Mouse (Mus musculus) embryonic fibroblast, embryonic 13.5 days (primary cell): ENCODE data around the gene Ecd. TPM values are rescaled to one million over a fixed set of nuclear protein-coding genes. Genes with fewer than 3 reads are reported as not detected.
"Not testable (repeated sequence)": the region's sequence is repeated elsewhere in the genome, so short reads cannot be mapped to it uniquely, and the experiment has no call there.

Source experiments
- H3K27ac ChIP-seq: 2 replicates; pipeline ENCODE4 v1.5.1; 2012; ENCODE audit warnings: low read length, control low read depth, inconsistent platforms; ENCODE audit not compliant: insufficient read depth
- H3K4me1 ChIP-seq: 2 replicates; pipeline ENCODE4 v1.6.1; 2011; ENCODE audit warnings: low read length; ENCODE audit not compliant: control insufficient read depth, insufficient read depth
- H3K4me3 ChIP-seq: 2 replicates; pipeline ENCODE4 v1.5.1; 2011; ENCODE audit warnings: mild to moderate bottlenecking, control low read depth, low read length; ENCODE audit not compliant: insufficient read depth
- CTCF ChIP-seq: IDR thresholded peaks from 2 replicates; pipeline ENCODE4 v1.5.1; 2011; ENCODE audit warnings: mild to moderate bottlenecking, control low read depth, low read length, moderate library complexity, borderline replicate concordance; ENCODE audit not compliant: insufficient read depth
- POLR2A ChIP-seq: IDR thresholded peaks from 2 replicates; pipeline ENCODE4 v1.6.1; 2011; ENCODE audit warnings: low read depth, mild to moderate bottlenecking, control low read depth, low read length, moderate library complexity
- polyA plus RNA-seq: library from polyadenylated mRNA; stranded (reverse); fragments of >200 nt; gene quantifications from 2 replicates; pipeline ENCODE4 v1.2.4, GENCODE M21; 2011; ENCODE audit warnings: low read depth; ENCODE audit not compliant: missing spikeins, insufficient read length

Gene Ecd
- polyA plus RNA-seq, 1 experiment = 38.2 TPM

DNA sequence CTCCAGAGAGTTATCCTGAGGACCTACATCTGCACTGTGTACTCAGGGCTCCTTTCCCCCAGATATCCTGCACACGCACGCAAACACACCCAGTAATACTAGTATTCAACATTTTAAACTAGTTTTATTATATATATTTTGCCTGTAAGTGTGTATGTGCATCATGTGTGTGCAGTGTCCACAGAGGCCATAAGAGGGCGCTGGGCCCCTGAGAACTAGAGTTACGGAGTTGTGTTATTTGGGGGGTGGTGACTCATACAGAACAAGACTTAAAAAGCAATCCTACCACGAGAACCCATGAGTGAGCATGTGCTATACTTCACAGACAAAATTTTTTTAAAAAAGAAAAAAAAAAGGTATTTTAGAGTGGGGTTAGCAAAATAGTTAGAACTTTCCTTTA is 8.5 kb downstream of the Ecd start:
- TF ChIP-seq POLR2A (no peak), CTCF (no peak)
- H3K4me1 ChIP-seq = no peaks in the 10 kb centered on the region
- H3K4me3 ChIP-seq = no peak overlapping the region
- no peak overlapping the region for H3K27ac ChIP-seq

DNA sequence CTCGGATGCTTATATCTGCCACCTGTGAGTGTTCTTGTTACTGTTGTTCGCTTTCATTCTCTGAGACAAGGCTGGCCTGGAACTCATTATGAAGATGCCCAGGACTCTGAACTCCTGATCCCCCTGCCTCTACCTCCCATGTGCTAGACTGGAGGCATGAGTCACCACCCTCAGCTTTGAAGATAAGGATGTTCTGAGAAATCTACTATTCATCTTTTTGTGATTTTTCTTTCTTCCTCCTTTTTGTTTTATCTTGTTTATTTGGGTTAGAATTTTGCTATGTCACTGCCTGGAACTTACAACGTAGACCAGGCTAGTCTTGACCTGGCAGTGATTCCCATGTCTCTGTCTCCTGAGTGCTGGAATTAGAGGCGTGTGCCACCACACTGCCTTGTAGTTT is 16.6 kb downstream of the Ecd start:
- no peak overlapping the region for H3K27ac ChIP-seq
- TF ChIP-seq CTCF (no peak), POLR2A (no peak)

DNA sequence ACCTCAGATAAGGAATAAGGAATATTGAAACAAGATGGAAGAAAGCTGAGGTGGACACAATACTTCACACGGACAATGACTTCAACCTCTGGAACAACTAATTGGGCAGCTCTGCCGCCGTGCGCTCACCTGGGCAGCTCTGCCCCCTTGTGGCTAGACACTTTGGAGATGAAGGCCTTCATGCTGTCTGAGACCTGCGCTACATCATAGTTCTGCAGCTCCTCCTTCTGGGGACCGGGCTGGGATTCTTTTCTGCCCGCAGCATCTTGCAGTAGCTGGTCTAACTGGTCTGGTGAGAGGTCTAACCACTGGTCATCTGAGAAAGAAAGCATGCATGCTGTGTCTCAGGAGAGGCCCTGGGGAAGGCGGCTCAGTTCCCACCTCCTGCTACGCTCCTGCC is 19.4 kb downstream of the Ecd start:
- Histone ChIP-seq H3K27ac (no peak overlapping the region), H3K4me1 (no peaks in the 10 kb centered on the region), H3K4me3 (no peak overlapping the region)
- TF ChIP-seq CTCF (peak; percentile 40; the same call in 1 of the 2 replicates), POLR2A (no peak)

More for the DNA sequence above, 16.6 kb downstream of the Ecd start:
- H3K4me1 ChIP-seq = no peaks in the 10 kb centered on the region
- no peak overlapping the region for H3K4me3 ChIP-seq

DNA sequence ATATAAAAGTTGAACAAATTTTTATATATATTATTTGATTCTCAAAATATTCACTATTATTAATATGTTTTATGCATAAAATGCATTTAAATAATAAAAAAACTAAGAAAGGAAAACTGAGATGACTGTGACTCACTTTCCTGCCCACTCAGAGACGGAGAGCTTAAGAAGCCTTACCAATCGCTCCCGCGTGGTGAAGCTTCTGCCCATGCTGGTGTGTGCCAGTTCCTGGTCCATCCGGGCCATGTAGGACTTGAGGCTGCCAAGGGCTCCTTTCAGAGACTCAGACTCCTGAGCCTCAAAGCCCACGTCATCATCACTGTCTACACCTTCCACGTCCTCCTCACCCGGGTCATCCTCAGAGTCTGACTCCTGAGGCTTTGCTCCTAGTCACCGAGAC is 23.7 kb downstream of the Ecd start:
- TF ChIP-seq CTCF = no peak
- no peak for TF ChIP-seq POLR2A
- H3K27ac ChIP-seq = no peak overlapping the region
- no peaks in the 10 kb centered on the region for H3K4me1 ChIP-seq
- no peak overlapping the region for H3K4me3 ChIP-seq

DNA sequence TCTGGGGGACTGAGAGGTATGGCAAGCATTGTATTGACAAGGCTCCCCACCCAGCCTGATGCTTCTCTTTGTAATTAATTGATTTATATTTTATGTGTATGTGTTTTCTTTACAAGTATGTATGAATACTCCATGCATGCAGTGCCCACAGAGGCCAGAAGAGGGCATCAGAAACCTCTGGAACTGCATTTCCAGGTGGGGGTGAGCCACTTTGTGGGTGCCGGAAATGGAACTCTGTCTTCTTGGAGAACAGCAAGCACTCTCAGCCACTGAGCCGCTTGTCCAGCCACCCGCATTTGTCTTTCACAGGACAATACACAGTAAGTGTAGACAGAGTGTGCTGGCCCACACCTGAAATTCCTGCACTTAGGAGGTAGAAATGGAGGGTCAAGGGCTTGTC is 28.5 kb downstream of the Ecd start:
- Histone ChIP-seq H3K4me1 (no peaks in the 10 kb centered on the region), H3K27ac (no peak overlapping the region), H3K4me3 (no peak overlapping the region)
- TF ChIP-seq CTCF (no peak), POLR2A (no peak)

DNA sequence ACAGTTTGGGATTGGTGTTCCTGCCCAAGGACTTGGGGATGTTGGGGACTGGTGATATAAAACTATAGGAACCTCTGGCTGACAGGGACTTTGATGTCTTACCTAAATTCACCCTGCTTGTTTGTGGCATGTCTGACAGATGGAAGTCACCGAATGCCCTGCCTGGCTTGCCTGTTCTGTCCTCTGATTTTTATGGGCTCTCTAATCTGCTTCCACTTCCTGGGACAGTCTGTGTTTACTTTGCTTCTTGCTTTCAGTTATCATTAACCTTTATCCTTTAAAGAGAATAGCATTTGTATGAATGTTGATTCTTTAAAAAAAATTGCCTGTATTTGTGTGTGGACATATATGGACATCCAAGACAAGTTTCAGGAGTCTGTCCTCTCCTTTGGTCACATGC is 32.8 kb downstream of the Ecd start:
- H3K4me3 ChIP-seq = no peak overlapping the region
- no peaks in the 10 kb centered on the region for H3K4me1 ChIP-seq
- no peak for TF ChIP-seq CTCF
- TF ChIP-seq POLR2A = no peak
- H3K27ac ChIP-seq = no peak overlapping the region

DNA sequence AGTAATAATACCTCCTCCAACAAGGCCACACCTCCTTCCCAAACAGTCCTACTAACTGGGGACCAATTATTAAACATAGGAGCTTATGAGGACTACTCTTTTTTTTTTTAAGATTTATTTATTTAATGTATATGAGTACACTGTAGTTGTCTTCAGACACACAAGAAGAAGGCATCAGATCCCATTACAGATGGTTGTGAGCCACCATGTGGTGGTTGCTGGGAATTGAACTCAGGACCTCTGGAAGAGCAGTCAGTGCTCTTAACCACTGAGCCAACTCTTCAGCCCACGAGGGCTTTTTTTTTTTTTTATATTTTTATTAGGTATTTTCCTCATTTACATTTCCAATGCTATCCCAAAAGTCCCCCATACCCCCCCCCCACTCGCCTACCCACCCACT is 42.8 kb downstream of the Ecd start:
- H3K4me3 ChIP-seq, H3K4me1 ChIP-seq, H3K27ac ChIP-seq: not testable (repeated sequence)

DNA sequence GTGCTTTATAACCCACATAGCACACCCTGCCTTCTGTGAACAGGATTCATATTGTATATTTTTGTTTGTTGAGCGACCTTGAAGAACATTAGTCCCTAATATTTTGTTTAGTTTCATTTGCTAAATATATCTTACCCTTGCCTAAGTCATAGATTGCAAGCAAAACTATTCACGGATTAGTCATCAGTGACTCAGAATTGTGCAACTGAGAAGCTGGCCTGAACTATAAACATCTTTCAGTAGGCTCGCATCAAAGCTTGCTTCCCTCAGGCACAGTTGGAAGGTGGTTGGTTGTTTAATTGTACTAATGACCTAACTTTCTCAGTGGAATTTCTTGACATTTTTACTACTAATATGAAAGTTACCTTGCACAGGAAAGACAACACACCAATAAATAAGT is 49.8 kb downstream of the Ecd start:
- TF ChIP-seq CTCF (no peak), POLR2A (no peak)
- Histone ChIP-seq H3K4me1 (peaks cover 3% of the 10 kb centered on the region; the same call in 1 of the 2 replicates), H3K4me3 (no peak overlapping the region), H3K27ac (no peak overlapping the region; the same call in 1 of the 2 replicates)

DNA sequence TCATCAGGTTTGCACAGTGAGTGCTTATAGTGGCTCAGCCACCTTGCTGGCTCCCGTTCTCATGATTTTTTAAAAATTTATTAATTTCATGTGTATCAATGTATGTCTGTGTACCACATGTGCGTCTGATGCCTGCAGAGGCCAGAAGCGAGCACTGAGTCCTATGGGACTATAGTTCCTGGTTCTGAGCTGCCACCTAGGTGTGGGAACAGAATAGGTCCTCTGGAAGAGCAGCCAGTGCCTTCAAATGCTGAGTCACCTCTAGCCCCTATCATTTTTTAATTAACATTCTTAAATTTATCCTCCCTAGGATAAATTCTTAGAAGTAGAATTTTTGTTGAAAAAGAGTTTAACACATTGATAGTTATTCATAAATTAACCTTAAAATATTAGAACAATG is 50.3 kb downstream of the Ecd start:
- TF ChIP-seq POLR2A (no peak), CTCF (no peak)
- Histone ChIP-seq H3K27ac (peak overlapping the region; percentile 1; the same call in 1 of the 2 replicates), H3K4me1 (peaks cover 3% of the 10 kb centered on the region; the same call in 1 of the 2 replicates), H3K4me3 (no peak overlapping the region)

DNA sequence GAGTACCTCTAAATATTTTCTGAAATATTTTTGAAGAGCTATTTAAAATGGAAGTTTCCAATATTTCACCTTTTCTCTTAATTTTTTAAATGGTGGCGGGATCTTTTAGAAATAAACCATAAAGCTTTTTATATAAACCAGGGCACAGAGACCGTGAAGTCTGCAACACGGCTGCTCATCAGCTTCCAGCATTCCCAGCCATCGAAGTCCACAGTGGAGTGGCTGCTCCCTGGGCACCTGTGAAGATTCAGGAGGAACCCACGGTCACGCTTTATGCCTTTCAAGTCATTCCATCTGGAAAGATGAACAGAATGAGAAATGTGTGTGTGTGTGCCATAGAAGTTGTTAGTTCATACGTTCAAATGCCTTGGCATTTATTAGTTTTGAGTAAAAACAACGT is 53.0 kb downstream of the Ecd start:
- TF ChIP-seq POLR2A (no peak), CTCF (no peak)
- Histone ChIP-seq H3K27ac (no peak overlapping the region), H3K4me3 (peak overlapping the region; percentile 91), H3K4me1 (peaks cover 3% of the 10 kb centered on the region; the same call in 1 of the 2 replicates)
